Mouse (Mus musculus) brain, embryonic 14.5 days (tissue): Measurements from ENCODE around the gene Tbx5.

Experiments
- CTCF ChIP-seq: fragments of 200-500 bp; IDR thresholded peaks from 2 replicates; pipeline ENCODE4 v1.5.1; 2012; ENCODE audit warnings: inconsistent platforms, mild to moderate bottlenecking, moderate library complexity, borderline replicate concordance; ENCODE audit not compliant: insufficient read depth, insufficient read length; ENCODE audit errors: extremely low read depth
- POLR2A ChIP-seq: fragments of 200-500 bp; IDR thresholded peaks from 2 replicates; pipeline ENCODE4 v1.6.1; 2012; ENCODE audit warnings: mild to moderate bottlenecking, inconsistent platforms, borderline replicate concordance; ENCODE audit not compliant: poor library complexity, insufficient read depth, insufficient read length, severe bottlenecking; ENCODE audit errors: extremely low read depth

GRCm38 (mm10) chr5:119843394-119843777 lies 10.9 kb downstream of the Tbx5 start:
- no peak for TF ChIP-seq POLR2A
- TF ChIP-seq CTCF: no peak
